Mouse (Mus musculus) macrophage (primary cell): ENCODE measurements around the gene Dusp3. TPM values are rescaled to one million over a fixed set of nuclear protein-coding genes. Genes with fewer than 3 reads are reported as not detected.

Source experiments
- polyA plus RNA-seq: library from polyadenylated mRNA; stranded (reverse); fragments of 250-400 nt; gene quantifications from 3 replicates; pipeline ENCODE4 v1.2.4, GENCODE M21; 2018; ENCODE audit warnings: inconsistent platforms

Dusp3 gene
- polyA plus RNA-seq, 1 experiment from 2014 or later, result 138 TPM

Other genes starting within 250 kb of the Dusp3 start
- gene Etv4, start 201.6 kb downstream of the Dusp3 start, polyA plus RNA-seq, result 0.10 TPM in 1 of 3 replicates, not detected in the others
- gene Meox1, start 92.6 kb downstream of the Dusp3 start, polyA plus RNA-seq, result not detected in 3 replicates
- gene Sost, start 20.0 kb downstream of the Dusp3 start, polyA plus RNA-seq, result not detected in 3 replicates
- not detected in 3 replicates for gene Cfap97d1, start 2.7 kb downstream of the Dusp3 start, polyA plus RNA-seq
- gene Mpp3, start 41.4 kb upstream of the Dusp3 start, polyA plus RNA-seq, result not detected in 3 replicates
- 0.19 to 0.50 TPM (median 0.22 TPM) in 3 replicates for gene Cd300lg, start 54.5 kb upstream of the Dusp3 start, polyA plus RNA-seq
- not detected in 3 replicates for gene Mpp2, start 101.5 kb upstream of the Dusp3 start, polyA plus RNA-seq
- not detected in 3 replicates for gene Ppy, start 114.3 kb upstream of the Dusp3 start, polyA plus RNA-seq
- not detected in 3 replicates for gene Pyy, start 120.8 kb upstream of the Dusp3 start, polyA plus RNA-seq
- gene Nags, start 158.5 kb upstream of the Dusp3 start, polyA plus RNA-seq, result not detected in 3 replicates
- 4.6 to 11.0 TPM (median 10.6 TPM) in 3 replicates for gene Tmem101, start 169.4 kb upstream of the Dusp3 start, polyA plus RNA-seq
- gene Lsm12, start 198.3 kb upstream of the Dusp3 start, polyA plus RNA-seq, result 28.1 to 59.1 TPM (median 48.0 TPM) in 3 replicates
- 17.7 to 29.9 TPM (median 27.6 TPM) in 3 replicates for gene G6pc3, start 202.6 kb upstream of the Dusp3 start, polyA plus RNA-seq
- gene Hdac5, start 243.2 kb upstream of the Dusp3 start, polyA plus RNA-seq, result 31.9 to 58.0 TPM (median 47.9 TPM) in 3 replicates